Comparison of ENCODE assay signal across 7 mouse cellular contexts in genomic region chr15:62462698-62463097, GRCm38 (mm10).
DNase-seq lines count a peak whose midpoint lies in the region; ATAC-seq and TF ChIP-seq lines count a peak whose summit lies in the region.

No protein-coding gene starts in this region.

- no peaks in the 10 kb centered on the region for H3K36me3 ChIP-seq in heart, adult 2 months (ENCODE audit: control insufficient read depth, insufficient read depth, low read length)
- H3K36me3 ChIP-seq in midbrain, embryonic 13.5 days = no peaks in the 10 kb centered on the region
- H3K36me3 ChIP-seq in liver, postnatal 0 days (replicated peaks; ENCODE audit: insufficient read depth, low read length) = no peaks in the 10 kb centered on the region

- 35% methylated on average over 3 of the region's 3 CpGs for WGBS in heart, adult 2 months
- WGBS in midbrain, embryonic 13.5 days = 18% methylated on average over 3 of the region's 3 CpGs
- WGBS in liver, postnatal 0 days (ENCODE audit: insufficient replicate concordance) = 39% methylated on average over 3 of the region's 3 CpGs

- no peaks in the 10 kb centered on the region for H3K9me3 ChIP-seq in midbrain, embryonic 13.5 days
- H3K9me3 ChIP-seq in liver, postnatal 0 days (ENCODE audit: low read length) = no peaks in the 10 kb centered on the region

- peak; percentile 69 for ATAC-seq in midbrain, embryonic 13.5 days
- no peak for ATAC-seq in liver, postnatal 0 days

- no peak overlapping the region for H3K9ac ChIP-seq in heart, adult 2 months (ENCODE audit: low read depth, low read length)
- no peak overlapping the region for H3K9ac ChIP-seq in midbrain, embryonic 13.5 days (replicated peaks)
- H3K9ac ChIP-seq in liver, postnatal 0 days (replicated peaks) = no peak overlapping the region

- no peak for TF ChIP-seq CTCF in heart, adult 2 months (IDR thresholded peaks at IDR 0.05)
- no peak for TF ChIP-seq CTCF in liver, postnatal 0 days (IDR thresholded peaks at IDR 0.05; ENCODE audit: low read depth)

- no peak overlapping the region for H3K27ac ChIP-seq in heart, adult 2 months
- no peak overlapping the region for H3K27ac ChIP-seq in midbrain, embryonic 13.5 days
- no peak overlapping the region for H3K27ac ChIP-seq in liver, postnatal 0 days (ENCODE audit: low read depth)

- DNase-seq in ZHBTc4 (ENCODE audit: low read depth, low spot score) = peak; percentile 62
- DNase-seq in cerebellum, postnatal 10 days = peak; percentile 88 to 93
- DNase-seq in heart, adult 2 months = peak; percentile 34 to 39
- peak; percentile 81 for DNase-seq in layer of hippocampus, adult 9-11 months
- DNase-seq in adrenal gland, postnatal 4 days (ENCODE audit: low spot score in 2 of 2) = no peak
- no peak for DNase-seq in liver, postnatal 0 days

- TF ChIP-seq POLR2A in heart, adult 2 months (IDR thresholded peaks at IDR 0.05; ENCODE audit: insufficient read depth, low read depth, low read length) = no peak

- no peak for TF ChIP-seq EP300 in heart, adult 2 months (IDR thresholded peaks at IDR 0.05; ENCODE audit: insufficient read depth, low read depth, low read length)
- no peak for TF ChIP-seq EP300 in liver, postnatal 0 days (IDR thresholded peaks at IDR 0.05; ENCODE audit: low read depth)

- H3K4me1 ChIP-seq in heart, adult 2 months (ENCODE audit: control insufficient read depth, insufficient read depth, low read length) = no peaks in the 10 kb centered on the region
- H3K4me1 ChIP-seq in midbrain, embryonic 13.5 days (replicated peaks) = peaks cover 5% of the 10 kb centered on the region; the same call in 1 of the 2 replicates
- no peaks in the 10 kb centered on the region for H3K4me1 ChIP-seq in liver, postnatal 0 days (ENCODE audit: insufficient read depth)

- H3K4me3 ChIP-seq in heart, adult 2 months = no peak overlapping the region
- H3K4me3 ChIP-seq in midbrain, embryonic 13.5 days (replicated peaks) = no peak overlapping the region
- H3K4me3 ChIP-seq in liver, postnatal 0 days (ENCODE audit: low read depth, low read length) = no peak overlapping the region

- H3K27me3 ChIP-seq in heart, adult 2 months (ENCODE audit: control insufficient read depth, insufficient read depth, low read length) = no peaks in the 10 kb centered on the region
- no peaks in the 10 kb centered on the region for H3K27me3 ChIP-seq in midbrain, embryonic 13.5 days
- H3K27me3 ChIP-seq in liver, postnatal 0 days (ENCODE audit: insufficient read depth, low read length) = no peaks in the 10 kb centered on the region

- no peak overlapping the region for H3K4me2 ChIP-seq in midbrain, embryonic 13.5 days (replicated peaks)
- H3K4me2 ChIP-seq in liver, postnatal 0 days (ENCODE audit: low read depth, low read length) = no peak overlapping the region

- intact Hi-C loops in heart, adult 2 months (cut with DNase I) = no loop called here

- no peaks in the 10 kb centered on the region for H3K79me2 ChIP-seq in heart, adult 2 months (replicated peaks; ENCODE audit: control insufficient read depth, insufficient read depth, low read length)

Comparison
In these comparisons a context has a peak if more than half of its experiments do, and no peak if none do; other contexts are left out.
1. DNase-seq: peak in ZHBTc4 (single experiment), cerebellum, postnatal 10 days (2 of 2), heart, adult 2 months (2 of 2) and layer of hippocampus, adult 9-11 months (single experiment); none in adrenal gland, postnatal 4 days (0 of 2) and liver, postnatal 0 days (single experiment).